Mouse (Mus musculus) intestine, embryonic 16.5 days (tissue): Measurements from ENCODE around the gene Tmem72. TPM values are rescaled to one million over a fixed set of nuclear protein-coding genes. Genes with fewer than 3 reads are reported as not detected.

Experiments
- ATAC-seq: fragments of 200-750 bp; cut with Nextera tagmentation; 2 replicates; pipeline ENCODE4 v1.8.0; 2017; ENCODE audit warnings: moderate TSS enrichment, moderate library complexity
- H3K27ac ChIP-seq: fragments of 300-500 bp; sonication (generic); 2 replicates; pipeline ENCODE4 v1.5.1; 2014; ENCODE audit warnings: mild to moderate bottlenecking, low read length
- H3K27me3 ChIP-seq: fragments of 300-500 bp; sonication (generic); replicated peaks from 2 replicates; pipeline ENCODE4 v1.6.1; 2014; ENCODE audit warnings: low read length, control low read depth, mixed read lengths; ENCODE audit not compliant: control insufficient read depth, insufficient read depth
- H3K36me3 ChIP-seq: fragments of 300-500 bp; sonication (generic); 2 replicates; pipeline ENCODE4 v1.6.1; 2014; ENCODE audit warnings: low read length, control low read depth; ENCODE audit not compliant: control insufficient read depth, insufficient read depth
- H3K4me1 ChIP-seq: fragments of 300-500 bp; sonication (generic); 2 replicates; pipeline ENCODE4 v1.6.1; 2014; ENCODE audit warnings: low read length, control low read depth, mixed read lengths; ENCODE audit not compliant: control insufficient read depth, insufficient read depth
- H3K4me2 ChIP-seq: fragments of 300-500 bp; sonication (generic); 2 replicates; pipeline ENCODE4 v1.6.1; 2014; ENCODE audit warnings: low read depth, low read length, control low read depth
- H3K4me3 ChIP-seq: fragments of 300-500 bp; sonication (generic); 2 replicates; pipeline ENCODE4 v1.5.1; 2014; ENCODE audit warnings: mild to moderate bottlenecking, low read length
- H3K9ac ChIP-seq: fragments of 300-500 bp; sonication (generic); 2 replicates; pipeline ENCODE4 v1.6.1; 2014; ENCODE audit warnings: low read depth, low read length
- H3K9me3 ChIP-seq: fragments of 300-500 bp; sonication (generic); 2 replicates; pipeline ENCODE4 v1.6.1; 2016; ENCODE audit warnings: low read length, control low read depth; ENCODE audit not compliant: control insufficient read depth
- WGBS: fragments of 180-500 bp; shearing (Covaris S2); extraction: QIAGEN DNeasy Blood & Tissue Kit; methylation state at CpG from one replicate; pipeline ENCODE4 v1.1.7; 2014; 5-methylcytosine and 5-hydroxymethylcytosine counted together
- polyA plus RNA-seq: library from polyadenylated mRNA; unstranded; fragments of >200 nt; fragmentation: Nextera tagmentation; extraction: Ambion mirVana; gene quantifications from 2 replicates; pipeline ENCODE4 v1.2.1, GENCODE M21; 2015

Gene Tmem72
- polyA plus RNA-seq, 1 experiment from 2014 or later = 0.07 TPM

- Histone ChIP-seq H3K9me3 (no peaks in the 10 kb centered on the region), H3K4me1 (0 out of 2 replicates have a peak, but pooled peaks cover 5% of the 10 kb centered on the region), H3K4me3 (no peak overlapping the region), H3K4me2 (no peak overlapping the region), H3K9ac (no peak overlapping the region), H3K36me3 (no peaks in the 10 kb centered on the region), H3K27ac (no peak overlapping the region), H3K27me3 (no peaks in the 10 kb centered on the region)
- no peak for ATAC-seq
- 78% methylated on average over 4 of the region's 4 CpGs for WGBS
These were observed 1.6 kb upstream of the Tmem72 start for GRCm38 (mm10) chr6:116718361-116718760.

DNA sequence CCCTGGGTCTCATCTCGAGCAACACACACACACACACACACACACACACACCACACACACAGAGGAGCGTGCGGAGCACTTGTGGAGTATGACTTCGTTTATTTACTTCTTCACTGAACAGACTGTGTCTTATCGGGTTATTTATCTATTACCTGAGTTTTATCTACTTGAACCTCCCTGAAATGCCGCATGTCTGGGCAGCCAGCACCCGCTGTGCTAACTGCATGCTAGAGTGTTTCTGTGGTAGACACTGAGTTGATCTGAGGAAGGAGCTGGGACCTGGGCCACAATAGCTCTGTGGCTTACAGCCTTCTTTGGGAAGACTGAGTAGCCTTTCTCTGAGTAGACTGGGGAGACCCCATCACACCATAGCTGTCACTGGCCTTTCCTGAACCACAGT lies 1.1 kb upstream of the Tmem72 start:
- Histone ChIP-seq H3K27me3 (no peaks in the 10 kb centered on the region), H3K4me2 (no peak overlapping the region), H3K36me3 (no peaks in the 10 kb centered on the region), H3K9me3 (no peaks in the 10 kb centered on the region), H3K4me3 (no peak overlapping the region), H3K27ac (no peak overlapping the region), H3K9ac (no peak overlapping the region), H3K4me1 (0 out of 2 replicates have a peak, but pooled peaks cover 5% of the 10 kb centered on the region)
- ATAC-seq = no peak
- WGBS = 64% methylated on average over 7 of the region's 7 CpGs

- H3K27me3 ChIP-seq = no peaks in the 10 kb centered on the region
These were observed 1.5 kb downstream of the Tmem72 start for GRCm38 (mm10) chr6:116715166-116715565.

DNA sequence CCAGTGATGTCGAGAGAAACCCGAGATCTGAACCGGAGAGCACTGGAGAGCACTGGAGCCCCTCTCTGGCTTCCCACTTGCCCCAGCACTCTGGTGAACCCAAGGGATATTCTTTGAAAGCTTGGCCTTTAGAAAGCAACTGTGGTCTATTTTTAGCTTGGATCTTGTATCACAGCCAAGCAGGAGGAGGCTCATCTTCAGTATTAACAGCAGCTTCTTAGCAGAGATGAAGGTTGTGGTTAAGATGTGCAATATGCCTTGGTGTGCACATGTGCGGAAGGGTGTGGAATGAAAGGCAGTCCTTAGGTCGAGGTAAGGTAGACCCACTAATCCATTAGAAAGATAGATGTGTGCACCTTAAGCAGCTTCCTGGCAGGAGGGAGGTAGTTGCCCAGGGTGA lies 2.1 kb downstream of the Tmem72 start:
- H3K9me3 ChIP-seq = no peaks in the 10 kb centered on the region
- H3K27me3 ChIP-seq = no peaks in the 10 kb centered on the region
- H3K4me3 ChIP-seq = no peak overlapping the region
- no peak overlapping the region for H3K27ac ChIP-seq
- H3K4me1 ChIP-seq = 0 out of 2 replicates have a peak, but pooled peaks cover 5% of the 10 kb centered on the region
- H3K4me2 ChIP-seq = no peak overlapping the region
- no peak overlapping the region for H3K9ac ChIP-seq
- H3K36me3 ChIP-seq = no peaks in the 10 kb centered on the region
- ATAC-seq = no peak
- WGBS = 70% methylated on average over 5 of the region's 5 CpGs

More at GRCm38 (mm10) chr6:116715166-116715565, 1.5 kb downstream of the Tmem72 start:
- ATAC-seq = no peak
- Histone ChIP-seq H3K4me2 (no peak overlapping the region), H3K36me3 (no peaks in the 10 kb centered on the region), H3K4me3 (no peak overlapping the region), H3K4me1 (0 out of 2 replicates have a peak, but pooled peaks cover 5% of the 10 kb centered on the region), H3K9me3 (no peaks in the 10 kb centered on the region), H3K27ac (no peak overlapping the region), H3K9ac (no peak overlapping the region)
- 74% methylated on average over 2 of the region's 2 CpGs for WGBS

GRCm38 (mm10) chr6:116713966-116714365 lies 2.7 kb downstream of the Tmem72 start:
- H3K36me3 ChIP-seq = no peaks in the 10 kb centered on the region
- 87% methylated on average over 3 of the region's 3 CpGs for WGBS
- no peaks in the 10 kb centered on the region for H3K27me3 ChIP-seq
- no peak overlapping the region for H3K4me2 ChIP-seq
- H3K9ac ChIP-seq = no peak overlapping the region
- H3K4me3 ChIP-seq = no peak overlapping the region
- H3K27ac ChIP-seq = no peak overlapping the region
- ATAC-seq = no peak
- H3K9me3 ChIP-seq = no peaks in the 10 kb centered on the region
- 0 out of 2 replicates have a peak, but pooled peaks cover 5% of the 10 kb centered on the region for H3K4me1 ChIP-seq

DNA sequence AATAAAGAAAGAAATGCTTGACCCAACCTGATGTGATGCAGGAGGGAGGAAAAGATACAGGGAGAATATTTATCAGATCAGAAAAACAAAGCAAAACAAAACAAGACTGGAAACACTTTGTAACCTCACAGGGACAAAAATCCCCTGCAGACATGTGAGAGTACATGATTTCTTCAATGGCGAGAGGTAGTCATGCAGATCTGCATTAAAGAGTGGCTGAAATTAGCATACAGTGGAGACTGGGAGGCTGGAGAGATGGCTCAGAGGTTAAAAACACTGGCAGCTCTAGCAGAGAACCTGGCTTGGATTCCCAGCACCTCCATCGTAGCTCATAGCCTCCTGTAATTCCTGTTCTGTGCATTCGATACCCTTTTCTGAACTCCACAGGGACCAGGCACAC lies 4.2 kb downstream of the Tmem72 start:
- no peaks in the 10 kb centered on the region for H3K27me3 ChIP-seq
- H3K36me3 ChIP-seq = no peaks in the 10 kb centered on the region
- 0 out of 2 replicates have a peak, but pooled peaks cover 5% of the 10 kb centered on the region for H3K4me1 ChIP-seq
- no peak overlapping the region for H3K9ac ChIP-seq
- 88% methylated on average over 3 of the region's 3 CpGs for WGBS
- H3K4me3 ChIP-seq = no peak overlapping the region
- H3K27ac ChIP-seq = no peak overlapping the region
- H3K9me3 ChIP-seq = no peaks in the 10 kb centered on the region
- no peak overlapping the region for H3K4me2 ChIP-seq
- ATAC-seq = no peak

DNA sequence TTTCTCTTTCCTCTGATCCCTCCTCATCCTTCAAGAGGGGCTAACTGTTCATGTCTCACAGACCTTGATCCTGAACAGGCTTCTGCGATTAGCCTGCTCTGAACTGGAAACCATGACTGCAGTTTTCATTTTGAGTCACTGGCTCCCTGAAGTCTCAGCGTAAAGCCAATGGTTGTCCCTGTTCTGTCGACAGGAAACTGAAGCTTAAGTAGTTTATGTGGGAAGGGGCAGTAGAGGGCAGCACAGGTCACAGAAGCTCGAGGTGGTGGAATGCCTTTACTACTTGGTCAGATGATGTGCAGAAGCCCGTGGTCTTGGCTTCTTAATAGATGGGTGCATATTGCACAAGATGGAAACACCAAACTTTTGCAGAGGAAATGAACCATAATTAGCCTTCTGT lies 4.7 kb downstream of the Tmem72 start:
- no peak overlapping the region for H3K4me2 ChIP-seq
- WGBS = 16% methylated on average over 5 of the region's 5 CpGs
- H3K4me1 ChIP-seq = 0 out of 2 replicates have a peak, but pooled peaks cover 5% of the 10 kb centered on the region
- H3K4me3 ChIP-seq = no peak overlapping the region
- H3K9me3 ChIP-seq = no peaks in the 10 kb centered on the region
- no peaks in the 10 kb centered on the region for H3K36me3 ChIP-seq
- no peak for ATAC-seq
- no peak overlapping the region for H3K9ac ChIP-seq
- no peak overlapping the region for H3K27ac ChIP-seq
- H3K27me3 ChIP-seq = no peaks in the 10 kb centered on the region

GRCm38 (mm10) chr6:116704320-116704719 lies 12.4 kb downstream of the Tmem72 start:
- Histone ChIP-seq H3K9me3 (no peaks in the 10 kb centered on the region), H3K4me1 (no peaks in the 10 kb centered on the region), H3K4me3 (no peak overlapping the region), H3K9ac (no peak overlapping the region), H3K27ac (no peak overlapping the region), H3K4me2 (no peak overlapping the region), H3K27me3 (no peaks in the 10 kb centered on the region), H3K36me3 (no peaks in the 10 kb centered on the region)
- no peak for ATAC-seq
- 77% methylated on average over 6 of the region's 6 CpGs for WGBS

- H3K27me3 ChIP-seq = no peaks in the 10 kb centered on the region
- no peak for ATAC-seq
These were observed 15.9 kb downstream of the Tmem72 start for GRCm38 (mm10) chr6:116700821-116701220.

GRCm38 (mm10) chr6:116697896-116698425 lies 18.8 kb downstream of the Tmem72 start:
- Histone ChIP-seq H3K4me1 (no peaks in the 10 kb centered on the region), H3K4me3 (no peak overlapping the region), H3K27ac (no peak overlapping the region), H3K9ac (no peak overlapping the region), H3K4me2 (no peak overlapping the region), H3K27me3 (no peaks in the 10 kb centered on the region), H3K36me3 (no peaks in the 10 kb centered on the region), H3K9me3 (no peaks in the 10 kb centered on the region)
- WGBS = 86% methylated on average over 4 of the region's 4 CpGs
- no peak for ATAC-seq

More at GRCm38 (mm10) chr6:116700821-116701220, 15.9 kb downstream of the Tmem72 start:
- Histone ChIP-seq H3K9ac (no peak overlapping the region), H3K4me2 (no peak overlapping the region), H3K36me3 (no peaks in the 10 kb centered on the region), H3K9me3 (no peaks in the 10 kb centered on the region), H3K27ac (no peak overlapping the region), H3K4me3 (no peak overlapping the region), H3K4me1 (no peaks in the 10 kb centered on the region)
